Mouse (Mus musculus) limb, embryonic 13.5 days (tissue): ENCODE results near the gene Mpnd. TPM values are rescaled to one million over a fixed set of nuclear protein-coding genes. Genes with fewer than 3 reads are reported as not detected.

Source experiments
- ATAC-seq: fragments of 200-750 bp; cut with Nextera tagmentation; 2 replicates; pipeline ENCODE4 v1.8.0; 2017; ENCODE audit warnings: low read depth, moderate number of reproducible peaks, moderate TSS enrichment; ENCODE audit not compliant: low FRiP score
- H3K27ac ChIP-seq: fragments of 300-500 bp; sonication (generic); 2 replicates; pipeline ENCODE4 v1.5.1; 2015; ENCODE audit warnings: inconsistent platforms, mild to moderate bottlenecking, moderate library complexity
- H3K27me3 ChIP-seq: fragments of 300-500 bp; sonication (generic); 2 replicates; pipeline ENCODE4 v1.6.1; 2015; ENCODE audit warnings: mild to moderate bottlenecking, inconsistent platforms
- H3K36me3 ChIP-seq: fragments of 300-500 bp; sonication (generic); 2 replicates; pipeline ENCODE4 v1.6.1; 2015; ENCODE audit warnings: inconsistent platforms, mild to moderate bottlenecking, moderate library complexity
- H3K4me1 ChIP-seq: fragments of 300-500 bp; sonication (generic); 2 replicates; pipeline ENCODE4 v1.6.1; 2015; ENCODE audit warnings: inconsistent platforms
- H3K4me2 ChIP-seq: fragments of 300-500 bp; sonication (generic); replicated peaks from 2 replicates; pipeline ENCODE4 v1.6.1; 2015; ENCODE audit warnings: inconsistent platforms, mild to moderate bottlenecking, moderate library complexity
- H3K4me3 ChIP-seq: fragments of 300-500 bp; sonication (generic); 2 replicates; pipeline ENCODE4 v1.5.1; 2015; ENCODE audit warnings: moderate library complexity, mild to moderate bottlenecking, inconsistent platforms
- H3K9ac ChIP-seq: fragments of 300-500 bp; sonication (generic); 2 replicates; pipeline ENCODE4 v1.6.1; 2015; ENCODE audit warnings: mild to moderate bottlenecking, inconsistent platforms
- H3K9me3 ChIP-seq: fragments of 300-500 bp; sonication (generic); 2 replicates; pipeline ENCODE4 v1.6.1; 2016; ENCODE audit warnings: inconsistent platforms
- WGBS: fragments of 180-500 bp; shearing (Covaris S2); methylation state at CpG from one replicate; pipeline ENCODE4 v1.1.7; 2015; 5-methylcytosine and 5-hydroxymethylcytosine counted together
- polyA plus RNA-seq: library from polyadenylated mRNA; unstranded; fragments of >200 nt; fragmentation: Nextera tagmentation; extraction: Ambion mirVana; gene quantifications from 2 replicates; pipeline ENCODE4 v1.2.1, GENCODE M21; 2015

The Mpnd gene
- polyA plus RNA-seq: 108 and 109 TPM in 2 replicates

- Histone ChIP-seq H3K27ac (no peak within 1 kb of the TSS), H3K4me3 (peak within 1 kb of the TSS; percentile 11; the same call in 1 of the 2 replicates), H3K4me2 (peak within 1 kb of the TSS; percentile 21), H3K9me3 (no peaks in the 10 kb centered on the region), H3K27me3 (peaks cover 25% of the 10 kb centered on the region), H3K4me1 (peaks cover 18% of the 10 kb centered on the region), H3K9ac (no peak within 1 kb of the TSS), H3K36me3 (no peaks in the 10 kb centered on the region; the same call in 1 of the 2 replicates)
- WGBS: 35% methylated on average over 13 of the region's 13 CpGs
- no peak for ATAC-seq
Measured at GRCm38 (mm10) chr17:56005415-56006061, at the start of gene Mpnd, which contains the start of gene Stap2. Gene Mpnd, plus strand, starts transcription at chr17:56005711. Gene Stap2, minus strand, starts transcription at chr17:56005584.

GRCm38 (mm10) chr17:55956129-55956528 is 49.4 kb upstream of the Mpnd start:
- Histone ChIP-seq H3K4me2 (peak overlapping the region; percentile 80), H3K27me3 (peaks cover 34% of the 10 kb centered on the region), H3K36me3 (peaks cover 6% of the 10 kb centered on the region), H3K27ac (no peak overlapping the region), H3K4me1 (peaks cover 29% of the 10 kb centered on the region), H3K4me3 (peak overlapping the region; percentile 51), H3K9ac (peak overlapping the region; percentile 62), H3K9me3 (no peaks in the 10 kb centered on the region)
- WGBS: 1% methylated on average over 26 of the region's 26 CpGs
- ATAC-seq: no peak

GRCm38 (mm10) chr17:55956591-55956990 is 48.9 kb upstream of the Mpnd start:
- peak overlapping the region; percentile 80 for H3K4me2 ChIP-seq
- H3K27ac ChIP-seq: no peak overlapping the region
- 34% methylated on average over 6 of the region's 6 CpGs for WGBS
- H3K4me3 ChIP-seq: peak overlapping the region; percentile 51
- H3K9me3 ChIP-seq: no peaks in the 10 kb centered on the region
- H3K27me3 ChIP-seq: peaks cover 32% of the 10 kb centered on the region
- H3K36me3 ChIP-seq: peaks cover 10% of the 10 kb centered on the region
- ATAC-seq: no peak
- H3K4me1 ChIP-seq: peaks cover 29% of the 10 kb centered on the region
- peak overlapping the region; percentile 62; the same call in 1 of the 2 replicates for H3K9ac ChIP-seq

GRCm38 (mm10) chr17:55957168-55957567 is 48.3 kb upstream of the Mpnd start:
- Histone ChIP-seq H3K9ac (peak overlapping the region; percentile 4; the same call in 1 of the 2 replicates), H3K4me2 (peak overlapping the region; percentile 80; the same call in 1 of the 2 replicates), H3K4me1 (peaks cover 29% of the 10 kb centered on the region), H3K4me3 (no peak overlapping the region), H3K27me3 (peaks cover 30% of the 10 kb centered on the region), H3K9me3 (no peaks in the 10 kb centered on the region), H3K36me3 (peaks cover 16% of the 10 kb centered on the region), H3K27ac (no peak overlapping the region)
- WGBS: 13% methylated on average over 9 of the region's 9 CpGs
- ATAC-seq: no peak

DNA sequence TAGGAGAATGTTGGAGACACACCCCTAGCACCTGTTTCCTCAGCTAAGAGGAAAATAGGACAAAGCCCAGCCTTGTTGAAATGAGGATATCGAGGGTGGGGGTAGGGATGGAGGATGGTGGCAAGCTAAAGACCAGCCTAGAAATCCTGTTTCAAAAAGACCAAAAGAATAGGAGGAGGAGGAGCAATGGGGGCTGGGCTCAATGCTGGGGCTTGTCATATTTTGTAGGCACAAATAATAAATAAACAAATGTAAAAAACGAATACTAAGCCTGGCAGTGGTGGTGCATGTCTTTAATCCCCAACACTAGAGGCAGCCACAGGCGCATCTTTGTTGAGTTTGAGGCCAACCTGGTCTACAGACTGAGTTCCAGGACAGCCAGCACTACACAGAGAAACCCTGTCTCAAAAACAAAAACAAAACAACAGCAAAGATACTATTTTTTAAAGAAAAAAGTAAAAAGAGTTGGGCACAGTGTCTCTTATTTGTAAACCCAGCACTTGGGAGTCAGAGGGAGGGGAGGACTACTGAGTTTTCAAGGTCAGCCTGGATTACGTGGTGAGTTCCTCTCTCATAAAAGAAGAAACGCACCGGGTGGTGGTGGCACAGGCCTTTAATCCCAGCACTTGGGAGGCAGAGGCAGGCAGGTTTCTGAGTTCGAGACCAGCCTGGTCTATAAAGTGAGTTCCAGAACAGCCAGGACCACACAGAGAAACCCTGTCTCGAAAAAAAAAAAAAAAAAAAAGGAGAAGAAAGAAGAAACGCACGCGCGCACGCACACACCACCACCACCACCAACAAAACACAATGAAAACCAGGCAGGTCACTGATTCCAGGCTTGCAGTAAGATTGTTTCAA is 47.6 kb upstream of the Mpnd start:
- Histone ChIP-seq H3K27ac (peak overlapping the region; percentile 65; the same call in 1 of the 2 replicates), H3K4me2 (peak overlapping the region; percentile 78), H3K9me3 (no peaks in the 10 kb centered on the region), H3K4me1 (peaks cover 29% of the 10 kb centered on the region), H3K36me3 (peaks cover 20% of the 10 kb centered on the region), H3K27me3 (peaks cover 23% of the 10 kb centered on the region), H3K9ac (peak overlapping the region; percentile 70), H3K4me3 (peak overlapping the region; percentile 51)
- 80% methylated on average over 13 of the region's 13 CpGs for WGBS
- ATAC-seq: no peak

DNA sequence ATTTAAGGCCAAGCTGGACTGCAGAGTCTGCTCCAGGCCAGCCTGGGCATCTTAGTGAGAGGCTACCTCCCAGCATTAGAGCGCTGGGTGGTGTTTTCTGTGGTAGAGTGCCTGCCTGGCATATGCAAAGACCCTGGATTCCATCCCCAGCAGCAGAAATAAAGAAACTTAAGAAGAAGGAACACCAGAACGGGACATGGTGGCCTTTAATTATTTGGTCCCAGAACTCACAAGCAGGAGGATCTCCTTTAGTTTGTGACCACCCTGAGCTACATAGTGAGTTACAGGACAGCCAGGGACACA is 47.0 kb upstream of the Mpnd start:
- Histone ChIP-seq H3K27ac (peak overlapping the region; percentile 65; the same call in 1 of the 2 replicates), H3K9me3 (no peaks in the 10 kb centered on the region), H3K4me2 (peak overlapping the region; percentile 78), H3K4me3 (peak overlapping the region; percentile 51), H3K36me3 (peaks cover 26% of the 10 kb centered on the region), H3K9ac (peak overlapping the region; percentile 70), H3K27me3 (peaks cover 22% of the 10 kb centered on the region), H3K4me1 (peaks cover 29% of the 10 kb centered on the region)
- 33% methylated on average over 2 of the region's 2 CpGs for WGBS
- ATAC-seq: no peak

- under 1% methylated on average over 45 of the region's 46 CpGs for WGBS
- Histone ChIP-seq H3K4me3 (peak within 1 kb of the TSS; percentile 51), H3K4me2 (peak within 1 kb of the TSS; percentile 78), H3K27me3 (peaks cover 17% of the 10 kb centered on the region), H3K36me3 (peaks cover 31% of the 10 kb centered on the region), H3K9me3 (no peaks in the 10 kb centered on the region), H3K27ac (peak within 1 kb of the TSS; percentile 90), H3K9ac (peak within 1 kb of the TSS; percentile 70), H3K4me1 (peaks cover 29% of the 10 kb centered on the region)
- peak; percentile 93 for ATAC-seq
Measured at GRCm38 (mm10) chr17:55958918-55959728, 46.4 kb upstream of the Mpnd start, which contains the start of gene Yju2. Gene Yju2, plus strand, starts transcription at chr17:55959099.

- no peaks in the 10 kb centered on the region for H3K9me3 ChIP-seq
- ATAC-seq: no peak
- H3K4me2 ChIP-seq: peak overlapping the region; percentile 78
- H3K9ac ChIP-seq: peak overlapping the region; percentile 58
- H3K27ac ChIP-seq: peak overlapping the region; percentile 90; the same call in 1 of the 2 replicates
- peaks cover 6% of the 10 kb centered on the region for H3K27me3 ChIP-seq
- H3K4me1 ChIP-seq: peaks cover 29% of the 10 kb centered on the region
- peak overlapping the region; percentile 51 for H3K4me3 ChIP-seq
- WGBS: 76% methylated on average over 10 of the region's 10 CpGs
- H3K36me3 ChIP-seq: peaks cover 41% of the 10 kb centered on the region
Measured at GRCm38 (mm10) chr17:55959946-55960740, 45.4 kb upstream of the Mpnd start.

GRCm38 (mm10) chr17:55960791-55961190 is 44.7 kb upstream of the Mpnd start:
- ATAC-seq: no peak
- H3K36me3 ChIP-seq: peaks cover 46% of the 10 kb centered on the region

DNA sequence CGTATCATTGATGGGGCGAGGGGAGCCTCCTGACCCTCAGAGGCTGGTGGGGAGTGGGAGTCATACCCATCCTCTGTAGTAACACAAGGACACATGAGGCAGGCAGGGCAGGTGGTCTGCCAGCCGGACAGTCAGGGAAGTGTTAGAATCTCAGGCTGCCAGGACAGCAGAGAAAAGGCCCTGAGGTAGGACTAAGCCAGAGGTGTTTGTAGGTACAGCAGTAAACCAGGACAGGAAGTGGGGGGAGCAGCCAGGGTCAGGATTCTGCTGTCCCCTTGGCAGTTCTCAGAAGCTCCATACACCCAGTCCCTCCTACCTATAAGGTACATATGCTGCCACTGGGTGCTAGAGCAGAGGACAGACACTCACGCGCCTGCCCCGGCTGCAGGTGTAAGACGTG is 43.9 kb upstream of the Mpnd start:
- peaks cover 23% of the 10 kb centered on the region for H3K4me1 ChIP-seq
- H3K4me3 ChIP-seq: no peak overlapping the region
- peaks cover 54% of the 10 kb centered on the region for H3K36me3 ChIP-seq
- H3K9ac ChIP-seq: no peak overlapping the region
- H3K9me3 ChIP-seq: no peaks in the 10 kb centered on the region
- WGBS: 93% methylated on average over 7 of the region's 7 CpGs
- H3K27me3 ChIP-seq: no peaks in the 10 kb centered on the region
- no peak for ATAC-seq
- H3K27ac ChIP-seq: no peak overlapping the region
- no peak overlapping the region for H3K4me2 ChIP-seq

More at GRCm38 (mm10) chr17:55960791-55961190, 44.7 kb upstream of the Mpnd start:
- no peaks in the 10 kb centered on the region for H3K9me3 ChIP-seq
- H3K4me1 ChIP-seq: peaks cover 29% of the 10 kb centered on the region
- H3K9ac ChIP-seq: 0 out of 2 replicates have a peak overlapping the region, but pooled peaks have one; percentile 58
- H3K4me3 ChIP-seq: no peak overlapping the region
- H3K4me2 ChIP-seq: no peak overlapping the region
- no peak overlapping the region for H3K27ac ChIP-seq
- H3K27me3 ChIP-seq: no peaks in the 10 kb centered on the region

DNA sequence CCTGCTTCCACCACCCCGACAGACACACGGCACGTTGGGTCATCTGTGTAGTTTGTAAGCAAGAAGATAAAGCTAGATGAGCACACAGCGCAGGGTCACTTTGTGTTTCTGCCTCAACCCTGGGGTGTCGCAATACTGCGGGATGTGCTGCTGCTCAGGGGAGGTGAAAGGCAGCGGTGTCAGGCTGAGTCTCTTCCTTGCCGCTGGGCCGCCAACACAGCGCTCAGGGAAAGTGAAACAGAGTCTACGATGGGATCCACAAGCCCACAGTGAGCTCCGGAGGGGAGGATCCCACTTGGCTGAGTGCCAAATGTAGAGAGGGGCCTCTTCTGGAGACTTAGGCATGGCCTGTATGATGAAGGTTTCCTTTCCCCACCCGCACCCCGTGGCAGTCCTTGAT is 42.3 kb upstream of the Mpnd start:
- peaks cover 11% of the 10 kb centered on the region for H3K4me1 ChIP-seq
- H3K27me3 ChIP-seq: no peaks in the 10 kb centered on the region
- H3K27ac ChIP-seq: no peak overlapping the region
- H3K36me3 ChIP-seq: peaks cover 69% of the 10 kb centered on the region
- no peak overlapping the region for H3K9ac ChIP-seq
- no peak for ATAC-seq
- H3K9me3 ChIP-seq: no peaks in the 10 kb centered on the region
- 78% methylated on average over 14 of the region's 14 CpGs for WGBS
- H3K4me2 ChIP-seq: no peak overlapping the region
- H3K4me3 ChIP-seq: no peak overlapping the region
